Mouse (Mus musculus): ENCODE data around the gene Gkap1. TPM values are rescaled to one million over a fixed set of nuclear protein-coding genes. Genes with fewer than 3 reads are reported as not detected.

The Gkap1 gene
- 10 to 100 TPM; 22.1 to 24.6 TPM for total RNA-seq (2021)
- long read RNA-seq, partial matches to known transcripts: 3 of 10 reads
- long read RNA-seq, other reads (novel, unspliced or antisense): 3 of 10 reads

GRCm38 (mm10) chr13:58275599-58275998 is at the start of gene Gkap1:
Gkap1 (minus strand) TSS chr13:58275699.
- no peak for DNase-seq (ENCODE audit: low spot score in 2 of 2)

- no peak for DNase-seq (ENCODE audit: low spot score in 2 of 2)
These were observed 42.3 kb upstream of the Gkap1 start for GRCm38 (mm10) chr13:58317768-58318167.

GRCm38 (mm10) chr13:58314991-58315390 is 39.5 kb upstream of the Gkap1 start:
- DNase-seq (ENCODE audit: low spot score in 2 of 2): no peak

- DNase-seq (ENCODE audit: low spot score in 2 of 2): no peak
These were observed 38.3 kb upstream of the Gkap1 start for GRCm38 (mm10) chr13:58313758-58314157.

- no peak for DNase-seq (ENCODE audit: low spot score in 2 of 2)
These were observed 35.9 kb upstream of the Gkap1 start for GRCm38 (mm10) chr13:58311351-58311750.

GRCm38 (mm10) chr13:58309499-58309898 is 34.0 kb upstream of the Gkap1 start:
- no peak for DNase-seq (ENCODE audit: low spot score in 2 of 2)

- no peak for DNase-seq (ENCODE audit: low spot score in 2 of 2)
These were observed 32.0 kb upstream of the Gkap1 start for GRCm38 (mm10) chr13:58307453-58307852.

- DNase-seq (ENCODE audit: low spot score in 2 of 2): no peak
These were observed 29.7 kb upstream of the Gkap1 start for GRCm38 (mm10) chr13:58305230-58305629.

GRCm38 (mm10) chr13:58302421-58303145 is 27.1 kb upstream of the Gkap1 start:
- no peak for DNase-seq (ENCODE audit: low spot score in 2 of 2)

- DNase-seq (ENCODE audit: low spot score in 2 of 2): no peak
These were observed 26.5 kb upstream of the Gkap1 start for GRCm38 (mm10) chr13:58301961-58302360.

- no peak for DNase-seq (ENCODE audit: low spot score in 2 of 2)
These were observed 23.3 kb upstream of the Gkap1 start for GRCm38 (mm10) chr13:58298756-58299155.

GRCm38 (mm10) chr13:58295582-58295981 is 20.1 kb upstream of the Gkap1 start:
- no peak for DNase-seq (ENCODE audit: low spot score in 2 of 2)

GRCm38 (mm10) chr13:58292811-58293210 is 17.3 kb upstream of the Gkap1 start:
- DNase-seq (ENCODE audit: low spot score in 2 of 2): no peak

GRCm38 (mm10) chr13:58289308-58289707 is 13.8 kb upstream of the Gkap1 start:
- DNase-seq (ENCODE audit: low spot score in 2 of 2): no peak

GRCm38 (mm10) chr13:58287822-58288221 is 12.3 kb upstream of the Gkap1 start:
- peak; percentile 62 to 71 for DNase-seq (ENCODE audit: low spot score in 2 of 2)

GRCm38 (mm10) chr13:58283466-58283865 is 8.0 kb upstream of the Gkap1 start:
- DNase-seq (ENCODE audit: low spot score in 2 of 2): no peak

GRCm38 (mm10) chr13:58281936-58282335 is 6.4 kb upstream of the Gkap1 start:
- DNase-seq (ENCODE audit: low spot score in 2 of 2): no peak

- DNase-seq (ENCODE audit: low spot score in 2 of 2): no peak
These were observed 5.0 kb upstream of the Gkap1 start for GRCm38 (mm10) chr13:58280528-58280927.

- DNase-seq (ENCODE audit: low spot score in 2 of 2): no peak
These were observed 757 bp upstream of the Gkap1 start for GRCm38 (mm10) chr13:58276256-58276655.

- no peak for DNase-seq (ENCODE audit: low spot score in 2 of 2)
These were observed 423 bp downstream of the Gkap1 start for GRCm38 (mm10) chr13:58275076-58275475.

GRCm38 (mm10) chr13:58274259-58274991 is 1.1 kb downstream of the Gkap1 start:
- DNase-seq (ENCODE audit: low spot score in 2 of 2): peak; percentile 18 to 42

Measured in layer of hippocampus, adult 18-20 months (tissue).